ENCODE assay signal across 31 mouse cellular contexts in the genomic region with DNA sequence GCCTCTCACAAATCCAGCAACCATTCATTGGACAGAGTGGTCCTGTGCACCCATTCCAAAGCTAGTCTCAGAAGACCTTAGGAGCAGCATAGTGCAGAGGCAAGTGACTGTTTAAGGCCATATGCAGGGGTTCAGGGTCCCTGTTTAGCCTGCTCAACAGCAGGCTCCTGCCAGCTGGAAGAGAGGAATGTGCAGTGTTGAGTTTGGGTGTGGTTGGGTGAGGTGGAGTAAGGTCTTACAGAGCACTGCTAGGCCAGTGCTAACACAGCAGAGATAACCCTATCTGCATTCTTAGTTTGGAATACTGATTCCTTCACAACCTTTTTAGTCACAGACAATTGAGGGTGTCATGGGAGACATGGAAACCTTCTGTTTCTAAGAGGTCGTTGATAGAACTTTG.
DNase-seq lines count a peak whose midpoint lies in the region; ATAC-seq lines count a peak whose summit lies in the region.
"Had no signal": no experiment of that assay in that cellular context is flagged by ENCODE, and none has a peak within 500 bp of the region (broad histone marks: within the 10 kb centered on the region; RNA-seq: fewer than 3 reads in every experiment).

No protein-coding gene starts in this region.

- H3K9ac ChIP-seq in heart, embryonic 13.5 days: no peak overlapping the region
- H3K9ac ChIP-seq in heart, embryonic 12.5 days: no peak overlapping the region
- H3K9ac ChIP-seq in intestine, embryonic 15.5 days: no peak overlapping the region
- H3K9ac ChIP-seq in stomach, embryonic 16.5 days (ENCODE audit: low read length): no peak overlapping the region
- H3K9ac ChIP-seq: embryonic facial prominence, embryonic 13.5 days; forebrain, embryonic 13.5 days; forebrain, postnatal 0 days; hindbrain, embryonic 14.5 days had no signal

- peaks cover 26% of the 10 kb centered on the region for H3K4me1 ChIP-seq in heart, embryonic 13.5 days
- H3K4me1 ChIP-seq in heart, embryonic 12.5 days (replicated peaks): peaks cover 27% of the 10 kb centered on the region
- H3K4me1 ChIP-seq in intestine, embryonic 15.5 days (replicated peaks): 0 out of 2 replicates have a peak, but pooled peaks cover 5% of the 10 kb centered on the region
- H3K4me1 ChIP-seq in stomach, embryonic 16.5 days (ENCODE audit: control insufficient read depth, insufficient read depth, low read length): peaks cover 6% of the 10 kb centered on the region; the same call in 1 of the 2 replicates
- H3K4me1 ChIP-seq: embryonic facial prominence, embryonic 10.5 days; embryonic facial prominence, embryonic 13.5 days; forebrain, embryonic 10.5 days had no signal

- ATAC-seq in heart, embryonic 13.5 days (ENCODE audit: extremely low read depth, insufficient number of reproducible peaks, low FRiP score, low TSS enrichment): no peak
- ATAC-seq in heart, embryonic 12.5 days (ENCODE audit: insufficient number of reproducible peaks, low FRiP score): no peak
- ATAC-seq in intestine, embryonic 15.5 days: peak; percentile 87
- ATAC-seq in stomach, embryonic 16.5 days (ENCODE audit: insufficient read depth, low FRiP score): peak; percentile 64; the same call in 1 of the 2 replicates
- ATAC-seq: activated CD4-positive, CD25-positive, alpha-beta regulatory T cell, adult 4 months; CD4-positive, CD25-positive, alpha-beta regulatory T cell, adult 4 months; forebrain, embryonic 13.5 days; forebrain, postnatal 0 days; hindbrain, postnatal 0 days; inflammation-experienced regulatory T-cells, adult 6 months had no signal

- H3K4me2 ChIP-seq in heart, embryonic 13.5 days: no peak overlapping the region
- H3K4me2 ChIP-seq in heart, embryonic 12.5 days: no peak overlapping the region
- H3K4me2 ChIP-seq in intestine, embryonic 15.5 days (replicated peaks): no peak overlapping the region
- no peak overlapping the region for H3K4me2 ChIP-seq in stomach, embryonic 16.5 days (ENCODE audit: low read depth, low read length)
- H3K4me2 ChIP-seq: embryonic facial prominence, embryonic 13.5 days; forebrain, embryonic 13.5 days; hindbrain, embryonic 14.5 days had no signal

- H3K27ac ChIP-seq in heart, embryonic 13.5 days (replicated peaks): 0 out of 2 replicates have a peak overlapping the region, but pooled peaks have one; percentile 15
- no peak overlapping the region for H3K27ac ChIP-seq in heart, embryonic 12.5 days (ENCODE audit: poor library complexity, severe bottlenecking)
- H3K27ac ChIP-seq in intestine, embryonic 15.5 days: no peak overlapping the region
- no peak overlapping the region for H3K27ac ChIP-seq in stomach, embryonic 16.5 days (ENCODE audit: low read length)
- H3K27ac ChIP-seq: embryonic facial prominence, embryonic 10.5 days; embryonic facial prominence, embryonic 13.5 days; forebrain, embryonic 10.5 days; forebrain, embryonic 13.5 days; gastrocnemius, adult 2 months; hindbrain, embryonic 14.5 days; hindbrain, postnatal 0 days had no signal

- H3K27me3 ChIP-seq in heart, embryonic 13.5 days (replicated peaks): no peaks in the 10 kb centered on the region
- H3K27me3 ChIP-seq in heart, embryonic 12.5 days (replicated peaks): no peaks in the 10 kb centered on the region
- H3K27me3 ChIP-seq in intestine, embryonic 15.5 days (replicated peaks): no peaks in the 10 kb centered on the region
- no peaks in the 10 kb centered on the region for H3K27me3 ChIP-seq in stomach, embryonic 16.5 days (ENCODE audit: control insufficient read depth, insufficient read depth, low read length)
- H3K27me3 ChIP-seq: embryonic facial prominence, embryonic 13.5 days; forebrain, embryonic 13.5 days had no signal

- H3K4me3 ChIP-seq in heart, embryonic 13.5 days: no peak overlapping the region
- H3K4me3 ChIP-seq in heart, embryonic 12.5 days: no peak overlapping the region
- H3K4me3 ChIP-seq in intestine, embryonic 15.5 days (replicated peaks): no peak overlapping the region
- no peak overlapping the region for H3K4me3 ChIP-seq in stomach, embryonic 16.5 days (replicated peaks; ENCODE audit: low read length)
- H3K4me3 ChIP-seq: embryonic facial prominence, embryonic 10.5 days; embryonic facial prominence, embryonic 13.5 days; erythroblast, embryonic 14.5 days; forebrain, embryonic 10.5 days; forebrain, embryonic 13.5 days; gastrocnemius, adult 2 months had no signal

- DNase-seq in ES-CJ7 (ENCODE audit: low read depth, low spot score): peak; percentile 3
- no peak for DNase-seq in urinary bladder, adult 18-20 months (ENCODE audit: low spot score in 2 of 2)
- DNase-seq in urinary bladder, postnatal 25 days (ENCODE audit: low spot score): no peak
- DNase-seq: adrenal gland, adult 8-10 months; adrenal gland, postnatal 25 days; cerebellum, adult 11-12 months; cerebellum, adult 8-10 months; cerebellum, postnatal 10 days; cerebellum, postnatal 36 days; embryo, embryonic 11 days; forebrain, postnatal 0 days; gastrocnemius, adult 2 months; gastrocnemius, postnatal 14 days; heart, adult 11 months; heart, postnatal 14 days; heart, postnatal 4 days; kidney, adult 2 months had no signal

- H3K9me3 ChIP-seq in heart, embryonic 13.5 days: no peaks in the 10 kb centered on the region
- no peaks in the 10 kb centered on the region for H3K9me3 ChIP-seq in heart, embryonic 12.5 days (replicated peaks)
- H3K9me3 ChIP-seq in intestine, embryonic 15.5 days: no peaks in the 10 kb centered on the region
- H3K9me3 ChIP-seq in stomach, embryonic 16.5 days (replicated peaks; ENCODE audit: control insufficient read depth, low read length): no peaks in the 10 kb centered on the region
- H3K9me3 ChIP-seq: embryonic facial prominence, embryonic 10.5 days; embryonic facial prominence, embryonic 13.5 days; forebrain, embryonic 13.5 days had no signal

- no peaks in the 10 kb centered on the region for H3K36me3 ChIP-seq in heart, embryonic 13.5 days
- no peaks in the 10 kb centered on the region for H3K36me3 ChIP-seq in heart, embryonic 12.5 days
- no peaks in the 10 kb centered on the region for H3K36me3 ChIP-seq in intestine, embryonic 15.5 days
- no peaks in the 10 kb centered on the region for H3K36me3 ChIP-seq in stomach, embryonic 16.5 days (ENCODE audit: control insufficient read depth, insufficient read depth, low read length)
- H3K36me3 ChIP-seq: embryonic facial prominence, embryonic 10.5 days; embryonic facial prominence, embryonic 13.5 days; forebrain, embryonic 10.5 days had no signal

- 33% methylated on average over 1 of the region's 1 CpGs for WGBS in heart, embryonic 13.5 days
- 27% methylated on average over 1 of the region's 1 CpGs for WGBS in heart, embryonic 12.5 days
- WGBS in intestine, embryonic 15.5 days: 52% methylated on average over 1 of the region's 1 CpGs
- 62% methylated on average over 1 of the region's 1 CpGs for WGBS in stomach, embryonic 16.5 days

Comparison
In these comparisons a context has a peak if more than half of its experiments do, and no peak if none do; other contexts are left out.
1. ATAC-seq: peak in intestine, embryonic 15.5 days (single experiment) and stomach, embryonic 16.5 days (single experiment); none in heart, embryonic 13.5 days (single experiment) and heart, embryonic 12.5 days (single experiment).